Mouse (Mus musculus) hindbrain, embryonic 11.5 days (tissue): ENCODE results near the gene Hoxd11. TPM values are rescaled to one million over a fixed set of nuclear protein-coding genes. Genes with fewer than 3 reads are reported as not detected.

ENCODE experiments used
- ATAC-seq: fragments of 200-750 bp; cut with Nextera tagmentation; 2 replicates; pipeline ENCODE4 v1.8.0; 2017; ENCODE audit warnings: mild to moderate bottlenecking, moderate TSS enrichment, moderate library complexity; ENCODE audit not compliant: low FRiP score
- DNase-seq: peaks from one replicate; pipeline ENCODE4 v3.0.0-alpha.2; 2015; ENCODE audit warnings: low spot score
- H3K27ac ChIP-seq: fragments of 300-500 bp; sonication (generic); 2 replicates; pipeline ENCODE4 v1.5.1; 2014; ENCODE audit warnings: mild to moderate bottlenecking, low read depth, low read length
- H3K27me3 ChIP-seq: fragments of 300-500 bp; sonication (generic); 2 replicates; pipeline ENCODE4 v1.6.1; 2014; ENCODE audit warnings: mild to moderate bottlenecking, low read length, moderate library complexity, mixed read lengths; ENCODE audit not compliant: control insufficient read depth, insufficient read depth
- H3K36me3 ChIP-seq: fragments of 300-500 bp; sonication (generic); 2 replicates; pipeline ENCODE4 v1.6.1; 2014; ENCODE audit warnings: mild to moderate bottlenecking, low read length, moderate library complexity, mixed read lengths; ENCODE audit not compliant: control insufficient read depth, insufficient read depth
- H3K4me1 ChIP-seq: fragments of 300-500 bp; sonication (generic); replicated peaks from 2 replicates; pipeline ENCODE4 v1.6.1; 2014; ENCODE audit warnings: low read length, mixed read lengths; ENCODE audit not compliant: control insufficient read depth, insufficient read depth
- H3K4me2 ChIP-seq: fragments of 300-500 bp; sonication (generic); replicated peaks from 2 replicates; pipeline ENCODE4 v1.6.1; 2014; ENCODE audit warnings: mild to moderate bottlenecking, low read depth, low read length
- H3K4me3 ChIP-seq: fragments of 300-500 bp; sonication (generic); 2 replicates; pipeline ENCODE4 v1.5.1; 2014; ENCODE audit warnings: low read depth, low read length
- H3K9ac ChIP-seq: fragments of 300-500 bp; sonication (generic); 2 replicates; pipeline ENCODE4 v1.6.1; 2014; ENCODE audit warnings: low read depth, low read length
- H3K9me3 ChIP-seq: fragments of 300-500 bp; sonication (generic); 2 replicates; pipeline ENCODE4 v1.6.1; 2016; ENCODE audit warnings: low read length; ENCODE audit not compliant: control insufficient read depth
- WGBS: fragments of 180-500 bp; shearing (Covaris S2); extraction: QIAGEN DNeasy Blood & Tissue Kit; methylation state at CpG from one replicate; pipeline ENCODE4 v1.1.7; 2014; 5-methylcytosine and 5-hydroxymethylcytosine counted together
- polyA plus RNA-seq: library from polyadenylated mRNA; unstranded; fragments of >200 nt; fragmentation: Nextera tagmentation; extraction: Ambion mirVana; gene quantifications from 2 replicates; pipeline ENCODE4 v1.2.1, GENCODE M21; 2014

Hoxd11 gene
- polyA plus RNA-seq, 1 experiment from 2014 or later: not detected

GRCm38 (mm10) chr2:74689574-74690337 is 10.4 kb downstream of the Hoxd11 start:
- no peaks in the 10 kb centered on the region for H3K9me3 ChIP-seq
- under 1% methylated on average over 24 of the region's 24 CpGs for WGBS
- H3K4me3 ChIP-seq: no peak overlapping the region
- ATAC-seq (no peak), DNase-seq (no peak)
- no peak overlapping the region for H3K4me2 ChIP-seq
- 0 out of 2 replicates have a peak, but pooled peaks cover 4% of the 10 kb centered on the region for H3K4me1 ChIP-seq
- peaks cover 86% of the 10 kb centered on the region for H3K27me3 ChIP-seq
- H3K36me3 ChIP-seq: no peaks in the 10 kb centered on the region
- H3K9ac ChIP-seq: no peak overlapping the region
- no peak overlapping the region for H3K27ac ChIP-seq

- Histone ChIP-seq H3K9ac (no peak overlapping the region), H3K4me2 (no peak overlapping the region), H3K9me3 (no peaks in the 10 kb centered on the region), H3K36me3 (no peaks in the 10 kb centered on the region), H3K27me3 (peaks cover 86% of the 10 kb centered on the region), H3K27ac (no peak overlapping the region), H3K4me1 (0 out of 2 replicates have a peak, but pooled peaks cover 4% of the 10 kb centered on the region), H3K4me3 (no peak overlapping the region)
- DNase-seq (no peak), ATAC-seq (no peak)
- 8% methylated on average over 8 of the region's 8 CpGs for WGBS
These were observed 11.0 kb downstream of the Hoxd11 start for GRCm38 (mm10) chr2:74690338-74690716.

GRCm38 (mm10) chr2:74691022-74691951 is 11.9 kb downstream of the Hoxd11 start, which contains the start of gene Hoxd10:
Gene Hoxd10 (plus strand): TSS chr2:74691924.
- no peaks in the 10 kb centered on the region for H3K36me3 ChIP-seq
- no peak within 1 kb of the TSS for H3K4me3 ChIP-seq
- H3K27me3 ChIP-seq: peaks cover 91% of the 10 kb centered on the region
- ATAC-seq (peak; percentile 81), DNase-seq (peak; percentile 80)
- no peak within 1 kb of the TSS for H3K27ac ChIP-seq
- 0 out of 2 replicates have a peak, but pooled peaks cover 4% of the 10 kb centered on the region for H3K4me1 ChIP-seq
- H3K9ac ChIP-seq: no peak within 1 kb of the TSS
- no peak within 1 kb of the TSS for H3K4me2 ChIP-seq
- H3K9me3 ChIP-seq: no peaks in the 10 kb centered on the region
- WGBS: 1% methylated on average over 56 of the region's 56 CpGs

- DNase-seq: no peak
- ATAC-seq: no peak
- Histone ChIP-seq H3K4me3 (no peak overlapping the region), H3K9ac (no peak overlapping the region), H3K27ac (no peak overlapping the region), H3K9me3 (no peaks in the 10 kb centered on the region), H3K36me3 (no peaks in the 10 kb centered on the region), H3K27me3 (peaks cover 91% of the 10 kb centered on the region), H3K4me1 (0 out of 2 replicates have a peak, but pooled peaks cover 4% of the 10 kb centered on the region), H3K4me2 (no peak overlapping the region)
- 5% methylated on average over 35 of the region's 35 CpGs for WGBS
These were observed 12.8 kb downstream of the Hoxd11 start for GRCm38 (mm10) chr2:74691995-74692807.

- no peak overlapping the region for H3K27ac ChIP-seq
- peaks cover 91% of the 10 kb centered on the region for H3K27me3 ChIP-seq
- no peak overlapping the region for H3K4me2 ChIP-seq
- H3K9me3 ChIP-seq: no peaks in the 10 kb centered on the region
- H3K4me3 ChIP-seq: no peak overlapping the region
- 2% methylated on average over 20 of the region's 20 CpGs for WGBS
- H3K9ac ChIP-seq: no peak overlapping the region
- no peaks in the 10 kb centered on the region for H3K36me3 ChIP-seq
- no peak for ATAC-seq
- DNase-seq: no peak
- peaks cover 5% of the 10 kb centered on the region; the same call in 1 of the 2 replicates for H3K4me1 ChIP-seq
These were observed 13.6 kb downstream of the Hoxd11 start for GRCm38 (mm10) chr2:74692808-74693431.

GRCm38 (mm10) chr2:74693432-74693827 is 14.1 kb downstream of the Hoxd11 start:
- Histone ChIP-seq H3K27me3 (peaks cover 93% of the 10 kb centered on the region), H3K9me3 (no peaks in the 10 kb centered on the region), H3K4me3 (no peak overlapping the region), H3K4me1 (peaks cover 9% of the 10 kb centered on the region), H3K9ac (no peak overlapping the region), H3K36me3 (no peaks in the 10 kb centered on the region), H3K27ac (no peak overlapping the region), H3K4me2 (no peak overlapping the region)
- DNase-seq (no peak), ATAC-seq (no peak)
- 6% methylated on average over 4 of the region's 4 CpGs for WGBS

- Histone ChIP-seq H3K4me1 (peaks cover 10% of the 10 kb centered on the region), H3K4me2 (no peak overlapping the region), H3K36me3 (no peaks in the 10 kb centered on the region), H3K4me3 (no peak overlapping the region), H3K9me3 (no peaks in the 10 kb centered on the region), H3K27me3 (peaks cover 95% of the 10 kb centered on the region), H3K27ac (no peak overlapping the region), H3K9ac (no peak overlapping the region)
- WGBS: 1% methylated on average over 16 of the region's 16 CpGs
- ATAC-seq (no peak), DNase-seq (no peak)
These were observed 14.7 kb downstream of the Hoxd11 start for GRCm38 (mm10) chr2:74694066-74694465.

GRCm38 (mm10) chr2:74695383-74695782 is 16.0 kb downstream of the Hoxd11 start:
- 23% methylated on average over 1 of the region's 1 CpGs for whole genome bisulfite sequencing
- no peak for ATAC-seq

More at GRCm38 (mm10) chr2:74695383-74695782, 16.0 kb downstream of the Hoxd11 start:
- Histone ChIP-seq H3K36me3 (no peaks in the 10 kb centered on the region), H3K4me2 (no peak overlapping the region), H3K27ac (no peak overlapping the region), H3K4me1 (peaks cover 10% of the 10 kb centered on the region), H3K4me3 (no peak overlapping the region), H3K9ac (no peak overlapping the region), H3K27me3 (peaks cover 96% of the 10 kb centered on the region), H3K9me3 (no peaks in the 10 kb centered on the region)
- DNase-seq: no peak
